Mouse (Mus musculus): ENCODE data around the gene AW549877. TPM values are rescaled to one million over a fixed set of nuclear protein-coding genes. Genes with fewer than 3 reads are reported as not detected.

Gene AW549877
- 42.8 and 42.9 TPM in 2 replicates for polyA plus RNA-seq (2015; fragmentation: Nextera tagmentation; extraction: Ambion mirVana)

DNA sequence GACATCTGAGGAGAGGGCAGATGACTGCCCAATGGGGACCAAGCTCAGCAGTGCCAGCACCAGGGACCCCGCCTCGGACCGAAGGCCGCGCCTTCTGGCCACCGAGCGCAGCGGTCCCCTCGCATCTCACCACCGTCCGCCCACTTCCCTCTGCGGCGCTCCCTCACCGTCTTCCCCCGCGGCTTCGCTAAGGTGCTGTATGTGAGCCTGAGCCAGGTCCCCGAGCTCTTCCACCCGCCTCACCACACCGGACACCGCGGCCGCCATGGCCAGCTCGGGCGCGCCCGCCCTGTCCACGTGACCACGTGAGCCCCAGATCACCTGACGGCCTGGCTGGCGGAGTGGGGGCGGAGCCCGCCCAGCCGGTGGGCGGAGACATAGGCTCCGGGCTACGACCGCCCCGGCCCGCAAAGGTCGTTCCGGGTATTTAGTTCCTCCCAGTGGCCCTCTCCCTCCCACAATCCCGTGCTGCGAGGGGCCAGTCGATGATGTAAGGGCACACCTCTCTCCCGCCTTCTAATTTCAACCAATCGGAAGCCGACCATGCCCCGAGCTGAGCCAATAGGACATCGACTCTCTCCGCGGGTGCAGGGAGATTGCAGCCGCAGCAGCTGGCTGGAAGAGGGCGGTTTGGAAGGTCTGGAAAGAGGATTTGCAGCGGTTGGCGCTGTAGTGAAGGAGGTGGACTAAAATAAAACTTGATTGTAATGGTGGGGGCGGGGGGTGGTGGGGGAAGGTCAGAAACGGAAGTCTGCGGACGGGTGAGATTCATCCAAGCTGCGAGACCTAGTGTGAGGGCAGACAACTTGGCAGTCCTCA lies at the start of gene AW549877:
AW549877 (minus strand) TSS at position 297 of the 819 bp plus-strand sequence.
- under 1% methylated on average over 61 of the region's 61 CpGs for WGBS
- Histone ChIP-seq H3K9me3 (ENCODE audit: low read length) (no peaks in the 10 kb centered on the region), H3K27me3 (ENCODE audit: insufficient read depth, low read length) (no peaks in the 10 kb centered on the region), H3K36me3 (ENCODE audit: insufficient read depth, low read length) (peaks cover 15% of the 10 kb centered on the region), H3K4me1 (ENCODE audit: insufficient read depth, low read length) (peaks cover 8% of the 10 kb centered on the region), H3K4me2 (replicated peaks; ENCODE audit: low read depth, low read length) (peak within 1 kb of the TSS; percentile 83), H3K4me3 (ENCODE audit: low read length) (peak within 1 kb of the TSS; percentile 85), H3K27ac (ENCODE audit: low read length) (peak within 1 kb of the TSS; percentile 97), H3K9ac (replicated peaks; ENCODE audit: low read length) (peak within 1 kb of the TSS; percentile 88)
- peak; percentile 100 for ATAC-seq (ENCODE audit: low FRiP score, low TSS enrichment)

DNA sequence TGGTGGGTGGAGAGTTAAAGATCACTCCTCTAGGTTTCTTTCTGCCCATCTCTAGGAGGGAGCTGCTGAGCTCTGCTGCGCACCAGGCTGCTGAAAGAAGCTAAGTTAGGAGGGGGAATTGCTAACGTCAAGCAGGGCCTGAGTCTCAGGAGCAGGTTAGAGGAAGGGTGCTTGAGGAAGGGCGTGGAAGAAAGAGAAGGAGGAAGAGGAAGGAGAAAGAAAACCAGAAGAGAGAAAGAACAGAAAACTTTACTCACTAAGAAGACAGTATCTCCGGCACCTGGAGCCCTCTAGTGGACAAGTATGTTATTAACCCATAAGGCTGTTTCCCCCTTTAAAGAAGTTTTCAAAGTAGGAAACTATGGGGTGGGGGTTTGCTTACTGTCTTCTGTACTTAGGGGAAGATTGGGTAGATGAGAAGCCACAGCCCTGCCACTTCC lies 47.5 kb upstream of the AW549877 start:
- H3K4me1 ChIP-seq (ENCODE audit: insufficient read depth, low read length): no peaks in the 10 kb centered on the region; the same call in 1 of the 2 replicates
- peaks cover 16% of the 10 kb centered on the region for H3K36me3 ChIP-seq (ENCODE audit: insufficient read depth, low read length)
- 25% methylated on average over 4 of the region's 4 CpGs for WGBS
- H3K27ac ChIP-seq (ENCODE audit: low read length): no peak overlapping the region
- no peak overlapping the region for H3K4me2 ChIP-seq (replicated peaks; ENCODE audit: low read depth, low read length)
- no peaks in the 10 kb centered on the region for H3K9me3 ChIP-seq (ENCODE audit: low read length)
- ATAC-seq (ENCODE audit: low FRiP score, low TSS enrichment): peak; percentile 35; the same call in 1 of the 2 replicates
- H3K27me3 ChIP-seq (ENCODE audit: insufficient read depth, low read length): no peaks in the 10 kb centered on the region
- no peak overlapping the region for H3K4me3 ChIP-seq (ENCODE audit: low read length)
- H3K9ac ChIP-seq (replicated peaks; ENCODE audit: low read length): no peak overlapping the region

DNA sequence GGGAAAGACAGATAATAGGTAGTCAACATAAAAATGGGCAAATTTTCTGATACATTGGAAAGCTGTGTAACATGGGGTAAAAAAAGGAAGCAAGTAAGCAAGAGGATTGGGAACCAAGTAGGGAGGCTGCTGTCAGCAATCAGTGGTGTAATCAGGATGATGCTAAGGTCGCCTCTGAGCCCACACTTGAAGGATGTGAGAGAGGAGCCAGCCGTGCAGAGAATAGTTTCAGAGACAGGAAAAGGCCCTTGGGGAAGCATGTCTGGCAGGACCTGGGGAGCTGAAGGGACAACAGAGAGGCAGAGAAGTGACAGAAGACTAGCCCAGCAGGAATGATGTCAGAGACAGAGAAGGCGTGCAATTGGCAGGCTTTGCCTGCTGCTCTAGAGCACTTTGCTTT lies 46.9 kb upstream of the AW549877 start:
- ATAC-seq (ENCODE audit: low FRiP score, low TSS enrichment): no peak
- Histone ChIP-seq H3K27ac (ENCODE audit: low read length) (no peak overlapping the region), H3K9ac (replicated peaks; ENCODE audit: low read length) (no peak overlapping the region), H3K36me3 (ENCODE audit: insufficient read depth, low read length) (peaks cover 20% of the 10 kb centered on the region), H3K4me3 (ENCODE audit: low read length) (no peak overlapping the region), H3K27me3 (ENCODE audit: insufficient read depth, low read length) (no peaks in the 10 kb centered on the region), H3K4me1 (ENCODE audit: insufficient read depth, low read length) (no peaks in the 10 kb centered on the region; the same call in 1 of the 2 replicates), H3K4me2 (replicated peaks; ENCODE audit: low read depth, low read length) (no peak overlapping the region), H3K9me3 (ENCODE audit: low read length) (no peaks in the 10 kb centered on the region)
- 74% methylated on average over 3 of the region's 3 CpGs for WGBS

DNA sequence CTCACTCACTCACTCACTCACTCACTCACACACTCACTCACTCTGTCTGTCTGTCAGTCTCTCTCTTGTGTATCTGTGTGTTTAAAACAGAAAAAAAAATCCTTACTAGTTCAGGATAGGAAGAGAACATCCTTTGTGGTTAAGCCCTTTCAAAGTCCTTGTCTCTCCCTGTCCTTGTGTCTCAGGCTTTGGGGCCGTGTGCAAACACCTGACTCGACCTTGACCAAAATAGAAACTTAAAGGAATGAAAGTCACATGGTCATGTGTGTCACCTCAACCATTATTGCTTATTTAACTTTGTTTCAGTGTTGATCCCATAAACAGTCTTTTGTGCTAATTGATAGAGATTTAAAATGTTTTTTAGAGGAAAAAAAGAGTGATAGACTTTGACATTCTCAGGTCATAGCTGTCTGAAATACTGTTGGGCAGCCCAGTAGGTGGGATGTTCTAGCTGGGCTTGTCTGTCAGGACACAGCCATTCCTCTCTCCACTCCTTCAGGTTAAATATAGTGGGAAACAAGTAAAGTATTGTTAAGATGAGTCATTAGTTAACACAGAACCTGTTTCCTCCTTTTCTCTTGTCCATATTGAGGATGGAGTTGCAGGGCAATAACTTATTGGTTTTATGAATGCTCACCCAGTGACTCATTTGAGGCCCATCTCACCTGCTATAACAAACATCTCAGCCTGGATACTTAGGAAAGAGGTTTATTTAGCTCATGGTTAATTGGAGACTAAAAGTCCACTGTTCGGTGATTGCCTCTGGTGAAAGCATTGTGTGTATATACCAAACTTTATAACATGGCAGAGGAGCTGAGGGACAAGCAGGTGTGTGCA lies 37.8 kb upstream of the AW549877 start:
- 75% methylated on average over 3 of the region's 3 CpGs for WGBS
- Histone ChIP-seq H3K27ac (ENCODE audit: low read length) (no peak overlapping the region), H3K9me3 (ENCODE audit: low read length) (no peaks in the 10 kb centered on the region), H3K4me1 (ENCODE audit: insufficient read depth, low read length) (peaks cover 3% of the 10 kb centered on the region; the same call in 1 of the 2 replicates), H3K36me3 (ENCODE audit: insufficient read depth, low read length) (peaks cover 12% of the 10 kb centered on the region), H3K9ac (replicated peaks; ENCODE audit: low read length) (no peak overlapping the region), H3K27me3 (ENCODE audit: insufficient read depth, low read length) (no peaks in the 10 kb centered on the region), H3K4me3 (ENCODE audit: low read length) (no peak overlapping the region), H3K4me2 (replicated peaks; ENCODE audit: low read depth, low read length) (no peak overlapping the region)
- ATAC-seq (ENCODE audit: low FRiP score, low TSS enrichment): no peak

DNA sequence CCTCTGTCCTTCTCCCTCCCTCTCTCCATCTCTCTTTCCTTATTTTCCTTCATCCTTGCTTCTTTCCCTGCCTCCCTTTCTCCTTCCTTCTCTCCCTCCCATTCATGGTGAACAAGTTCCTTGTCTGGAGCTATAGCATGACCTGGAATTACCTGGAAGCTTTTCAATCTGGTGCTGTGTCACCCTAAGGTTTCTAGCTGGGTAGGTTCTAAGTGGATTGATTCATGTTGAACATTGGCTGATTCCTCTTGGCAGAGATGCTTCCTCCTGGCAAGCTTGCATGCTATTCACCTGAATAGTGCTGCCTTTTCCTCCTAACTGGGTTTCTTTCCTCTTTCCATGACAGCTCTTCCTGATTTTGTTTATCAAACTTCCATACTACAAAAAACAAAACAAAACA lies 33.4 kb upstream of the AW549877 start:
- ATAC-seq (ENCODE audit: low FRiP score, low TSS enrichment): no peak
- H3K4me1 ChIP-seq (ENCODE audit: insufficient read depth, low read length): peaks cover 23% of the 10 kb centered on the region
- H3K27me3 ChIP-seq (ENCODE audit: insufficient read depth, low read length): no peaks in the 10 kb centered on the region
- no peak overlapping the region for H3K4me2 ChIP-seq (replicated peaks; ENCODE audit: low read depth, low read length)
- no peaks in the 10 kb centered on the region for H3K9me3 ChIP-seq (ENCODE audit: low read length)
- no peak overlapping the region for H3K4me3 ChIP-seq (ENCODE audit: low read length)
- peak overlapping the region; percentile 98 for H3K27ac ChIP-seq (ENCODE audit: low read length)
- no peaks in the 10 kb centered on the region for H3K36me3 ChIP-seq (ENCODE audit: insufficient read depth, low read length)
- H3K9ac ChIP-seq (replicated peaks; ENCODE audit: low read length): no peak overlapping the region

DNA sequence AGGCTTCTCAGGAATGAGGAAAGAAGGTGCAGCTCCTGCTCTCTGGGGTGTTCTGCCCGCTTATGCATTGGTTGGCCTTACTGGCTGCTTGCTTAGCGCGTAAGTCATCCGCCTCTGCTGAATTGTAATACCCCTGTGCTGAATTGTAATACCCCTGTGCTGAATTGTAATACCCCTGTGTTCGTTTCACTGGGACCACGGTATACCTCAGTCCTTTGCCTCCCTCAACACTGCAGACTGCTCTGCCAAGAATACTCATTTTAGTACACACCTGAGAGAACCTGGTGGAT lies 32.8 kb upstream of the AW549877 start:
- ATAC-seq (ENCODE audit: low FRiP score, low TSS enrichment): no peak
- Histone ChIP-seq H3K9me3 (ENCODE audit: low read length) (no peaks in the 10 kb centered on the region), H3K4me3 (ENCODE audit: low read length) (peak overlapping the region; percentile 89; the same call in 1 of the 2 replicates), H3K27ac (ENCODE audit: low read length) (peak overlapping the region; percentile 98), H3K4me1 (ENCODE audit: insufficient read depth, low read length) (peaks cover 23% of the 10 kb centered on the region), H3K36me3 (ENCODE audit: insufficient read depth, low read length) (no peaks in the 10 kb centered on the region), H3K9ac (replicated peaks; ENCODE audit: low read length) (no peak overlapping the region), H3K4me2 (replicated peaks; ENCODE audit: low read depth, low read length) (peak overlapping the region; percentile 64), H3K27me3 (ENCODE audit: insufficient read depth, low read length) (no peaks in the 10 kb centered on the region)
- WGBS: 70% methylated on average over 6 of the region's 6 CpGs

DNA sequence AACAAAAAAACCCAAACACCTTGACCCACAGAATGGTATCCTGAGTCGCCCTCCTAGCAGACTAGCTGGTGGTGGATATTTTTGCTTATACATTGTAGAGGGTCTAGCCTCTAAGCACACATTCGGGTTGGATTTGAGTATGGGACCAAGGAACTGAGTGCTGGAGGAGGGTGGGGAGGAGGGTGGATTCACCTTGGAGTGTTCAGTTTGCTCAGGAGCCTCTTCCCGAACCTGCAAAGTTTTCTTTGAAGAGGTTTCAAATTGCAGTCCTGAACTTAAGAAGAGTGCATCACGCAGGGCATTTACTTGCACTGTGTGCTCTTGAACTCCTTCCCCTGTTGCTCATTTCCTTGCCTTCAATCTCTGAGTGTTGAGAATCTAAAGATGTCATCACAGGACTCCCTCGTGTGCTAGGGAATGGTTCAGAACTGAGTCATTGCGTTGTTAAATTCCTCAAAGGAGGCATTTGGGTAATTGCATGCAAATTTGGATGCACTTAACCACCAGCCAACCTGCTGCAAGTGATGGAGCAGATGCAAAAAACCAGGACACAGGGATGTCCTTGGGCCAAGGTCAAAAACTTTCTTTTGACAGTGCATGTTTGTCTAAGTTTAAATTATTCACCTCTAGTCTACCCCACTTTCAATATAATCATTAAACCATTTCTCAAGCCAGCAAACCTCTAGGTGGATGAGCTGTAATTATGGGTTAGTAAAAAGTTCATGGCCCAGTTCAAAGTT lies 32.3 kb upstream of the AW549877 start:
- 4% methylated on average over 6 of the region's 6 CpGs for WGBS
- Histone ChIP-seq H3K9me3 (ENCODE audit: low read length) (no peaks in the 10 kb centered on the region), H3K4me1 (ENCODE audit: insufficient read depth, low read length) (peaks cover 23% of the 10 kb centered on the region), H3K4me3 (ENCODE audit: low read length) (peak overlapping the region; percentile 89), H3K36me3 (ENCODE audit: insufficient read depth, low read length) (no peaks in the 10 kb centered on the region), H3K27me3 (ENCODE audit: insufficient read depth, low read length) (no peaks in the 10 kb centered on the region), H3K4me2 (replicated peaks; ENCODE audit: low read depth, low read length) (peak overlapping the region; percentile 64), H3K9ac (replicated peaks; ENCODE audit: low read length) (peak overlapping the region; percentile 93), H3K27ac (ENCODE audit: low read length) (peak overlapping the region; percentile 98)
- peak; percentile 5; the same call in 1 of the 2 replicates for ATAC-seq (ENCODE audit: low FRiP score, low TSS enrichment)

DNA sequence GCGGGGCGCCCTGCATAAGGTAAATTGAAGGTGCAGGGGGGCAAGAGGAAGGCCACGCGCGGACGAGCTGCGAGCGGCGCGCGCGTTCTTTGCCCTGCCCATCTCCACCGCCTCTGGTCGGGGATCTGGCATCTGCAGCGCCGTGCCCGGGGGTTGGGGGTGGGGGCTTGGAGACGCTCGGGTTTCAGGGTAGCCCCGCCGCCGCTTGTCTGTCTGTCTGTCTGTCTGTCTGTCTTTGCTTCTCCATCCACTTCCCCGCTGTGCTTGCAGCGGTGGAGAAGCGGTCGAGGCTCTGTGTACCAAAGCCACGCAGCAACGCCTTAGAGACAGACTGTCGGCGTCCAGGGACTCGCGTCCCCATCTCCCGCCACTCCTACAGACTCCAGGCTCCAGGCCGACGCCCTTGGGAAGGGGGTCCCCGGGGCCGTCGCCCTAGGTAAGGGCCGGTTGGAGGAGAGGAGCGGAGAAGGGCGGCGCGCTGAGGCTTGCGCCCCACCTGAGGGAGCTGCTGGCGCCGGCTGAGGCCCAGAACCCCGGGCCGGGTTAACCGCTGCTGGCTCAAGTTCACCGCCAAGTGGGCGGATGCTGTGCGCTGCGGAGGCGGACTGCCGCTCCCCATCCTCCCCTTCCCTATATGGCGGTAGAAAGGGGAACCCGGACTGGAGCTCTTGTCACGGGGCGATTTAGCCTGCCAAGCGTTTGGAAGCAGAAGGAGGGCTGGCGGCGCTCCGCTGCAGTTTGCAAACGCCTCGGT lies 31.5 kb upstream of the AW549877 start:
- Histone ChIP-seq H3K27me3 (ENCODE audit: insufficient read depth, low read length) (no peaks in the 10 kb centered on the region), H3K4me3 (ENCODE audit: low read length) (peak overlapping the region; percentile 89), H3K4me2 (replicated peaks; ENCODE audit: low read depth, low read length) (peak overlapping the region; percentile 64), H3K27ac (ENCODE audit: low read length) (peak overlapping the region; percentile 98), H3K9me3 (ENCODE audit: low read length) (no peaks in the 10 kb centered on the region), H3K9ac (replicated peaks; ENCODE audit: low read length) (peak overlapping the region; percentile 93), H3K4me1 (ENCODE audit: insufficient read depth, low read length) (peaks cover 23% of the 10 kb centered on the region), H3K36me3 (ENCODE audit: insufficient read depth, low read length) (no peaks in the 10 kb centered on the region)
- WGBS: 0% methylated on average over 61 of the region's 65 CpGs
- peak; percentile 91 for ATAC-seq (ENCODE audit: low FRiP score, low TSS enrichment)

DNA sequence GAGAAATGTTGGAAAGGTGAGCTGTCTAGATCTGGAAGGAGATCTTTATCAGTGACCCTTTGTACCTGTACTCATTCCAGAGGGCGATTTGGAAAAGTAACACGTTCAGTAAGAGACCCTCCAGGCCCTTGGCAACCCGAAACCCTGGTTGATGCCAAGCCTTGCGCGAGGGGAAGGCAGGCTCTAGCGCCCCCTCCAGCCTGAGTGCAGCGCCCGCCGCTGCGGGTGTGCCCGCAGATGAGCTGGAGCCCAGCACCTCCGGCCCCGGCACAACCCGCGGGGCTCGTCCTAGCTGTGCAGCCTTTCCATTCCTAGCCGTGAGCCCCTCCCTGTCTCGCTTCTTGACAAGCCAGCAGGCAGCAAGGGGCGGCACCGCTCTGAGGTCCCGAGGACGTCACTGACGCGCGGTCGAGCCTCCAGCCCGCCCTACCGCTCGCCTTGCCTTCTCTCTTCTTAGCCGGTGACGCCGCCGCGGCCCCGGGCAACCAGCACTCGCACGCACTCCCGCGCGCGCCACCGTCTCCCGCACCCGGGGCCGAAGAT lies 30.8 kb upstream of the AW549877 start, which contains the start of gene Oxct1:
Oxct1 (plus strand) TSS at position 153 of the 543 bp plus-strand sequence.
- H3K27ac ChIP-seq (ENCODE audit: low read length): peak within 1 kb of the TSS; percentile 98
- peak; percentile 96 for ATAC-seq (ENCODE audit: low FRiP score, low TSS enrichment)
- peak within 1 kb of the TSS; percentile 93 for H3K9ac ChIP-seq (replicated peaks; ENCODE audit: low read length)
- H3K4me3 ChIP-seq (ENCODE audit: low read length): peak within 1 kb of the TSS; percentile 89
- WGBS: 0% methylated on average over 41 of the region's 45 CpGs
- no peaks in the 10 kb centered on the region for H3K36me3 ChIP-seq (ENCODE audit: insufficient read depth, low read length)
- peaks cover 23% of the 10 kb centered on the region for H3K4me1 ChIP-seq (ENCODE audit: insufficient read depth, low read length)
- no peaks in the 10 kb centered on the region for H3K27me3 ChIP-seq (ENCODE audit: insufficient read depth, low read length)
- H3K4me2 ChIP-seq (replicated peaks; ENCODE audit: low read depth, low read length): peak within 1 kb of the TSS; percentile 64
- no peaks in the 10 kb centered on the region for H3K9me3 ChIP-seq (ENCODE audit: low read length)
